Mouse (Mus musculus) lung, embryonic 14.5 days (tissue): ENCODE results near the gene Rapgef4. TPM values are rescaled to one million over a fixed set of nuclear protein-coding genes. Genes with fewer than 3 reads are reported as not detected.

Source experiments
- ATAC-seq: fragments of 200-750 bp; cut with Nextera tagmentation; 2 replicates; pipeline ENCODE4 v1.8.0; 2017; ENCODE audit warnings: mild to moderate bottlenecking, moderate TSS enrichment, moderate library complexity; ENCODE audit not compliant: insufficient read depth
- DNase-seq: peaks from one replicate; pipeline ENCODE4 v3.0.0-alpha.2; 2015
- H3K27ac ChIP-seq: fragments of 300-500 bp; sonication (generic); 2 replicates; pipeline ENCODE4 v1.5.1; 2014; ENCODE audit warnings: low read depth, mild to moderate bottlenecking, moderate library complexity
- H3K27me3 ChIP-seq: fragments of 300-500 bp; sonication (generic); 2 replicates; pipeline ENCODE4 v1.6.1; 2014; ENCODE audit warnings: low read length, control low read depth; ENCODE audit not compliant: insufficient read depth
- H3K36me3 ChIP-seq: fragments of 300-500 bp; sonication (generic); 2 replicates; pipeline ENCODE4 v1.6.1; 2014; ENCODE audit warnings: control low read depth; ENCODE audit not compliant: insufficient read depth
- H3K4me1 ChIP-seq: fragments of 300-500 bp; sonication (generic); 2 replicates; pipeline ENCODE4 v1.6.1; 2014; ENCODE audit warnings: antibody characterized with exemption, control low read depth; ENCODE audit not compliant: insufficient read depth
- H3K4me2 ChIP-seq: fragments of 300-500 bp; sonication (generic); 2 replicates; pipeline ENCODE4 v1.6.1; 2014; ENCODE audit warnings: mild to moderate bottlenecking
- H3K4me3 ChIP-seq: fragments of 300-500 bp; sonication (generic); 2 replicates; pipeline ENCODE4 v1.5.1; 2014; ENCODE audit warnings: low read depth, low read length
- H3K9ac ChIP-seq: fragments of 300-500 bp; sonication (generic); 2 replicates; pipeline ENCODE4 v1.6.1; 2014
- H3K9me3 ChIP-seq: fragments of 300-500 bp; sonication (generic); 2 replicates; pipeline ENCODE4 v1.6.1; 2016; ENCODE audit warnings: low read depth, low read length, control low read depth
- CTCF ChIP-seq: IDR thresholded peaks from 2 replicates; pipeline ENCODE4 v1.5.1; 2016; ENCODE audit warnings: antibody characterized with exemption, low read depth
- WGBS: fragments of 180-500 bp; shearing (Covaris S2); extraction: QIAGEN DNeasy Blood & Tissue Kit; methylation state at CpG from one replicate; pipeline ENCODE4 v1.1.7; 2014; 5-methylcytosine and 5-hydroxymethylcytosine counted together
- polyA plus RNA-seq: library from polyadenylated mRNA; unstranded; fragments of >200 nt; fragmentation: Nextera tagmentation; extraction: Ambion mirVana; gene quantifications from 2 replicates; pipeline ENCODE4 v1.2.1, GENCODE M21; 2014

Rapgef4 gene
- polyA plus RNA-seq, 1 experiment from 2014 or later: 3.5 TPM

GRCm38 (mm10) chr2:71966737-71967136 lies 14.3 kb upstream of the Rapgef4 start:
- no peak for TF ChIP-seq CTCF

DNA sequence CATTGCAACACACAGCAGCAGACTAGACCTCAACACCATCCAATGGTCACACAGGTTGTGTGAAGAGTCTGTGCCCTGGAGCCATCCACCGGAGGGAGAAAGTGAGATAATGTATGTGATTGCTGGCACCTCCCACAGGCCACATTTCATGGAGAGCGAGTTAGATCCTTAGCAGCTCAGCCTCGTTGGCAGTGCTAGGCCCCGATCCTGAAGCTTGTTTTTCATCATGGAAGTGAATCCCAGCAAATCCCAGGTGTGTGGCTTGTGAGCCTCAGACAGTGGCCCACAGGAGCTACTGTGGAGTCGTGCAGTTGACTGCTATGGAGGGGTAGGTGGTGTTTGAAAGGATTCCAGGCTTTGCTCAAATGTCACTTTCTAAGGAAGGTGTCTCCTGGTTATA lies 13.2 kb upstream of the Rapgef4 start:
- Histone ChIP-seq H3K27me3 (no peaks in the 10 kb centered on the region), H3K27ac (no peak overlapping the region), H3K4me1 (peaks cover 2% of the 10 kb centered on the region; the same call in 1 of the 2 replicates), H3K4me3 (no peak overlapping the region), H3K9me3 (no peaks in the 10 kb centered on the region), H3K36me3 (no peaks in the 10 kb centered on the region), H3K4me2 (no peak overlapping the region), H3K9ac (no peak overlapping the region)
- 67% methylated on average over 5 of the region's 5 CpGs for WGBS
- DNase-seq: no peak
- TF ChIP-seq CTCF: no peak
- no peak for ATAC-seq

More at GRCm38 (mm10) chr2:71966737-71967136, 14.3 kb upstream of the Rapgef4 start:
- peak; percentile 58; the same call in 1 of the 2 replicates for ATAC-seq
- no peak overlapping the region for H3K9ac ChIP-seq
- H3K36me3 ChIP-seq: no peaks in the 10 kb centered on the region
- H3K9me3 ChIP-seq: no peaks in the 10 kb centered on the region
- no peak overlapping the region for H3K4me3 ChIP-seq
- 15% methylated on average over 4 of the region's 4 CpGs for WGBS
- H3K4me2 ChIP-seq: no peak overlapping the region
- no peaks in the 10 kb centered on the region for H3K27me3 ChIP-seq
- H3K4me1 ChIP-seq: peaks cover 2% of the 10 kb centered on the region; the same call in 1 of the 2 replicates
- no peak overlapping the region for H3K27ac ChIP-seq
- DNase-seq: peak; percentile 67

DNA sequence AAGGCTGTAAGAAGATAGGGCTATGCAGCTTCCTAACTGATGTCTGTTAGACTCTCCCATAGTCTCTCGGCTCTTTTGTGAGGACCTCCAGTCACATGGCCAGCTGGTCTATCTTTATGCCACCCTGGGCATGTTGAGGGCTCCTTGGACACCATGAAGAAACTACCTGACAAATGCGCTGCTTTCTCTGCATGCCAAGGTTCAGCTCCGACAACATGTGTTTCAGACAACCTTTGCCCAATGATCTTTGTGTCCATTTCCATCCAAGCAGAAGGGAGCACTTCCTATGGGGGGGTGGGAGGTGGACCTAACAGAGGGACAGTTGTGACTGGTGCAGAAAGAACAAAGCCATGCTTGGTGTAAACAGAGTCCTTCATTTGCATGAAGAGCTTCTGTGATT lies 7.4 kb upstream of the Rapgef4 start:
- no peaks in the 10 kb centered on the region for H3K9me3 ChIP-seq
- no peak overlapping the region for H3K9ac ChIP-seq
- no peaks in the 10 kb centered on the region for H3K27me3 ChIP-seq
- no peak overlapping the region for H3K4me3 ChIP-seq
- no peak for ATAC-seq
- TF ChIP-seq CTCF: no peak
- no peak overlapping the region for H3K4me2 ChIP-seq
- no peak overlapping the region for H3K27ac ChIP-seq
- DNase-seq: no peak
- 0 out of 2 replicates have a peak, but pooled peaks cover 2% of the 10 kb centered on the region for H3K4me1 ChIP-seq
- no peaks in the 10 kb centered on the region for H3K36me3 ChIP-seq
- WGBS: 68% methylated on average over 3 of the region's 3 CpGs

DNA sequence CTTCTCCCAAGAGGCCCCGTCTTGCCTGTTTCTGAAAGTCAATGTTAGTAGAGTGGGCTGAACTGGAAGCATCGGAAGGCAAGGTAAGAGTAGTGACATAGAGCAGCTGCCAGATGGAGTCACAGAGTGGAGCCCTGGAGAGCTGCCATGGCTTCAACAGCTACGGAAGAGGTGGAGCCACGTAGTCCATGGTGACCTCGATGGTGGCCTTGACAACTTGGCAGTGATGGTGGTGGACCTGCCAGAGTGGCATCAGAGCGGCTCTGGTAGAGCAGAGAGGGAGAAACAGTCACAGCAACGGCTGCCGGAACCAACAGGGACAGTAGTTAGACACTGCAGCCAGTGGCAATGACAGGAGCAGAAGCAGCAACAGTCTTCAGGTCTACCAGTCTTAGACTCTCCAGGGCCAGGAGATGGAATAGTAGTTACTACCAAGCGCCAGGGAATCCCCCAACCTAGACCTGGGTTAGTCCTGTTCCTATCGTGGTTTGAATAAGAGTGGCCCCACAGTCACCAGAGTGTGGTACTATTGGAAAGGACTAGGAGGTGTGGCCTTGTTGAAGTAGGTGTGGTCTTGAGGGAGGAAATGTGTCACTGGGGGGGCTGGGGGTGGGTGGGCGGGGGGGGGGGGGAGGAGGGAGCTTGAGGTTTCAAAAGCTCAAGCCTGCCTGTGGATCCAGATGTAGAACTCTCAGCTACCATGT lies 6.7 kb upstream of the Rapgef4 start:
- Histone ChIP-seq H3K27me3 (no peaks in the 10 kb centered on the region), H3K4me2 (no peak overlapping the region), H3K9me3 (no peaks in the 10 kb centered on the region), H3K9ac (no peak overlapping the region), H3K36me3 (no peaks in the 10 kb centered on the region), H3K27ac (no peak overlapping the region), H3K4me3 (no peak overlapping the region), H3K4me1 (0 out of 2 replicates have a peak, but pooled peaks cover 2% of the 10 kb centered on the region)
- no peak for ATAC-seq
- no peak for DNase-seq
- WGBS: 78% methylated on average over 10 of the region's 11 CpGs
- no peak for TF ChIP-seq CTCF

DNA sequence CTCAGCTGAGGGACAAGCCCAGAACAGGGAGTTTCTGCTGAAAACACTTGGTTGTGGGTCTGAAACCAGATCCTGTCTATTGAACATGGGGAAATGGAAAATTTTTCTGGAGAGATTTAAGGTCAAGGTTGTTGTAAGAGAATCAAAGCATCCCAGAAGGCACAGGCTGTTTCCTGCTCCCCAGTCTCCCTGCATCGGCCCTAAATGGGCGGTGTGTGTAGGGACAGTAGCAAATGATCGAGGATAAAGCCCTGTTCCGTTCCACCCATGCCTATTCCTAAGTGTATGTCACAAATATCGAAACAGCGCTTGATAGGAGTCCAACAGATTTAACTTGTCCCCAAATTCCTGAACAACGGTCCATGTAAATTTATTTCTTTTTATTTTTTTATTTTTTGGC lies 1.1 kb upstream of the Rapgef4 start:
- DNase-seq: no peak
- Histone ChIP-seq H3K36me3 (no peaks in the 10 kb centered on the region), H3K27ac (no peak overlapping the region), H3K4me1 (no peaks in the 10 kb centered on the region), H3K27me3 (peaks cover 17% of the 10 kb centered on the region), H3K4me3 (no peak overlapping the region), H3K9ac (no peak overlapping the region), H3K4me2 (no peak overlapping the region), H3K9me3 (no peaks in the 10 kb centered on the region)
- no peak for ATAC-seq
- TF ChIP-seq CTCF: no peak
- WGBS: 84% methylated on average over 7 of the region's 7 CpGs

DNA sequence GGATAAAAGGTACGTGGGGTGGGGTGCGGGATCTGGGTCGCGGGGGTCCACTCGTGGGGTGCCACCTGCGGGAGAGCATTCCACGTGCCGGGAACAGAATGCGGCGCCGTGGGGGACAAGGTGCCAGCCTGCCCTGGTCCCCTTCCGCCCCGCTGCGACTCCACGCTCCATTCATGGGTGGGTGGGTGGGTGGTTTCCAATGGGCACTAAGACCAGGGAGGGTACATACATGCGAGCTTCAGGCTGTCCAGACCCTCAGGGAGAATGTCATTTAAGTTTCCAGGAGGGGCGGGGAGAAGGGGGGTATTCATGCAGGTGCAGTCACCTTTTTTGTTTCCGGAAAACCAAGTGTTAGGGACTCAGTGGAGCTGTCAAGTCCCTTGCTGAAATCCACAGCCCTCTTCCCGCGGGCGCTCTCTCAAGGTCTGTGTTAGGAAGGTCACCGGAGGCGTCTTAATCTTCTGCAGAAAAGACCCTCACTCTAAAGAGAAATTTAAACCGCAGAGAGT lies 357 bp downstream of the Rapgef4 start:
- H3K4me1 ChIP-seq: no peaks in the 10 kb centered on the region
- TF ChIP-seq CTCF: no peak
- peaks cover 17% of the 10 kb centered on the region for H3K27me3 ChIP-seq
- H3K4me3 ChIP-seq: peak overlapping the region; percentile 51
- H3K36me3 ChIP-seq: no peaks in the 10 kb centered on the region
- ATAC-seq (peak; percentile 35; the same call in 1 of the 2 replicates), DNase-seq (no peak)
- H3K4me2 ChIP-seq: peak overlapping the region; percentile 99
- H3K9ac ChIP-seq: peak overlapping the region; percentile 58
- no peaks in the 10 kb centered on the region for H3K9me3 ChIP-seq
- WGBS: 7% methylated on average over 24 of the region's 24 CpGs
- no peak overlapping the region for H3K27ac ChIP-seq

- ATAC-seq: no peak
- Histone ChIP-seq H3K4me2 (peak overlapping the region; percentile 99), H3K36me3 (no peaks in the 10 kb centered on the region), H3K9me3 (no peaks in the 10 kb centered on the region), H3K9ac (no peak overlapping the region), H3K27me3 (peaks cover 17% of the 10 kb centered on the region), H3K4me3 (peak overlapping the region; percentile 51; the same call in 1 of the 2 replicates), H3K27ac (no peak overlapping the region), H3K4me1 (no peaks in the 10 kb centered on the region)
- DNase-seq: no peak
- WGBS: 71% methylated on average over 6 of the region's 6 CpGs
- no peak for TF ChIP-seq CTCF
Measured at GRCm38 (mm10) chr2:71981896-71982295, 856 bp downstream of the Rapgef4 start.
